In genomic region chr5:146220501-146220878, GRCm38 (mm10) we compare ENCODE assay signal across 8 mouse cellular contexts. TPM values are rescaled to one million over a fixed set of nuclear protein-coding genes. Genes with fewer than 3 reads are reported as not detected.
DNase-seq lines count a peak whose midpoint lies in the region; ATAC-seq and TF ChIP-seq lines count a peak whose summit lies in the region.

No protein-coding gene starts in this region.

- TF ChIP-seq CTCF in heart, postnatal 0 days (IDR thresholded peaks at IDR 0.05; ENCODE audit: low read depth): no peak
- TF ChIP-seq CTCF in bone marrow macrophage, adult 2 months (IDR thresholded peaks at IDR 0.05; ENCODE audit: low read depth, low read length): no peak

- intact Hi-C loops in heart, postnatal 36 days (cut with DNase I): loop anchor here (5.0 to 10.0 kb wide), 3 partner anchors 67 to 1966 kb away; partner anchors contain the start of gene Rpl21

- H3K9ac ChIP-seq in heart, postnatal 0 days (replicated peaks; ENCODE audit: low read depth, low read length): peak overlapping the region; percentile 84
- H3K9ac ChIP-seq in hindbrain, embryonic 15.5 days: peak overlapping the region; percentile 80
- peak overlapping the region; percentile 85 for H3K9ac ChIP-seq in midbrain, embryonic 13.5 days (replicated peaks)

- peaks cover 9% of the 10 kb centered on the region for H3K4me1 ChIP-seq in heart, postnatal 0 days (ENCODE audit: control insufficient read depth, insufficient read depth)
- H3K4me1 ChIP-seq in bone marrow macrophage, adult 2 months (ENCODE audit: control insufficient read depth, insufficient read depth, low read length): peaks cover 10% of the 10 kb centered on the region
- H3K4me1 ChIP-seq in hindbrain, embryonic 15.5 days (replicated peaks): peaks cover 21% of the 10 kb centered on the region
- peaks cover 22% of the 10 kb centered on the region for H3K4me1 ChIP-seq in midbrain, embryonic 13.5 days (replicated peaks)

- H3K9me3 ChIP-seq in heart, postnatal 0 days (replicated peaks; ENCODE audit: control insufficient read depth, low read length): no peaks in the 10 kb centered on the region
- H3K9me3 ChIP-seq in hindbrain, embryonic 15.5 days: no peaks in the 10 kb centered on the region
- no peaks in the 10 kb centered on the region for H3K9me3 ChIP-seq in midbrain, embryonic 13.5 days

- 0 out of 2 replicates have a peak, but pooled peaks have one; percentile 1 for ATAC-seq in heart, postnatal 0 days (ENCODE audit: insufficient read depth, low read depth)
- ATAC-seq in hindbrain, embryonic 15.5 days (ENCODE audit: low FRiP score, low read depth): peak; percentile 59
- peak; percentile 61 for ATAC-seq in midbrain, embryonic 13.5 days

- peak overlapping the region; percentile 98 for H3K27ac ChIP-seq in heart, postnatal 0 days (ENCODE audit: low read depth)
- peak overlapping the region; percentile 38; the same call in 1 of the 2 replicates for H3K27ac ChIP-seq in bone marrow macrophage, adult 2 months (ENCODE audit: insufficient read depth, low read depth, low read length)
- H3K27ac ChIP-seq in hindbrain, embryonic 15.5 days (replicated peaks): peak overlapping the region; percentile 98
- H3K27ac ChIP-seq in midbrain, embryonic 13.5 days: 0 out of 2 replicates have a peak overlapping the region, but pooled peaks have one; percentile 98

- no peaks in the 10 kb centered on the region for H3K27me3 ChIP-seq in heart, postnatal 0 days (ENCODE audit: control insufficient read depth, insufficient read depth, low read length)
- H3K27me3 ChIP-seq in hindbrain, embryonic 15.5 days: no peaks in the 10 kb centered on the region
- H3K27me3 ChIP-seq in midbrain, embryonic 13.5 days: no peaks in the 10 kb centered on the region

- TF ChIP-seq EP300 in heart, postnatal 0 days (IDR thresholded peaks at IDR 0.05; ENCODE audit: low read depth): no peak

- 2% methylated on average over 13 of the region's 13 CpGs for WGBS in heart, postnatal 0 days
- 9% methylated on average over 13 of the region's 13 CpGs for WGBS in hindbrain, embryonic 15.5 days
- WGBS in midbrain, embryonic 13.5 days: 8% methylated on average over 13 of the region's 13 CpGs

- H3K4me2 ChIP-seq in heart, postnatal 0 days (ENCODE audit: low read depth, low read length): peak overlapping the region; percentile 66
- peak overlapping the region; percentile 68 for H3K4me2 ChIP-seq in hindbrain, embryonic 15.5 days
- H3K4me2 ChIP-seq in midbrain, embryonic 13.5 days (replicated peaks): peak overlapping the region; percentile 64

- H3K36me3 ChIP-seq in heart, postnatal 0 days (replicated peaks; ENCODE audit: control insufficient read depth, insufficient read depth, low read length): peaks cover 34% of the 10 kb centered on the region
- peaks cover 35% of the 10 kb centered on the region for H3K36me3 ChIP-seq in hindbrain, embryonic 15.5 days
- H3K36me3 ChIP-seq in midbrain, embryonic 13.5 days: peaks cover 34% of the 10 kb centered on the region

- no peak for DNase-seq in heart, postnatal 0 days (ENCODE audit: low spot score)
- no peak for DNase-seq in heart, postnatal 36 days
- no peak for DNase-seq in spleen, postnatal 10 days (ENCODE audit: low spot score in 2 of 2)
- no peak for DNase-seq in adipocyte (ENCODE audit: low spot score)
- DNase-seq in thymus, postnatal 10 days (ENCODE audit: low spot score in 2 of 2): no peak

- TF ChIP-seq POLR2A in bone marrow macrophage, adult 2 months (IDR thresholded peaks at IDR 0.05; ENCODE audit: borderline replicate concordance, low read depth, low read length): no peak

- H3K4me3 ChIP-seq in heart, postnatal 0 days (ENCODE audit: low read depth, low read length): peak overlapping the region; percentile 70
- H3K4me3 ChIP-seq in bone marrow macrophage, adult 2 months (ENCODE audit: insufficient read depth, low read length): peak overlapping the region; percentile 69
- H3K4me3 ChIP-seq in hindbrain, embryonic 15.5 days: peak overlapping the region; percentile 74
- peak overlapping the region; percentile 79 for H3K4me3 ChIP-seq in midbrain, embryonic 13.5 days (replicated peaks)

RNA-seq across cellular contexts. Expression of gene Rnf6, which starts 0.9 kb away (rescaled TPM):
- 31.1 and 36.3 TPM in 2 replicates for total RNA-seq in heart, postnatal 0 days (2014; rRNA removed; ENCODE audit: low replicate concordance)
- polyA plus RNA-seq in heart, postnatal 0 days (2015; fragmentation: Nextera tagmentation; extraction: Ambion mirVana): 38.5 and 41.4 TPM in 2 replicates
- 10 to 100 TPM; 40.4 to 41.6 TPM for total RNA-seq in heart, postnatal 36 days (2021)
- polyA plus RNA-seq in bone marrow macrophage, adult 2 months (2012; ENCODE audit: insufficient read depth, insufficient read length, missing spikeins): 43.2 TPM in 2 replicates
- 26.7 and 30.8 TPM in 2 replicates for polyA plus RNA-seq in hindbrain, embryonic 15.5 days (2015; fragmentation: Nextera tagmentation; extraction: Ambion mirVana)
- polyA plus RNA-seq in midbrain, embryonic 13.5 days (2015; fragmentation: Nextera tagmentation; extraction: Ambion mirVana): 26.2 and 27.9 TPM in 2 replicates

RNA-seq across cellular contexts. Expression of gene Cdk8, which starts 10.5 kb away (rescaled TPM):
- 23.6 and 32.7 TPM in 2 replicates for total RNA-seq in heart, postnatal 0 days (2014; rRNA removed; ENCODE audit: low replicate concordance)
- 5.9 and 6.2 TPM in 2 replicates for polyA plus RNA-seq in heart, postnatal 0 days (2015; fragmentation: Nextera tagmentation; extraction: Ambion mirVana)
- 10 to 100 TPM; 14.6 to 18.0 TPM for total RNA-seq in heart, postnatal 36 days (2021)
- 25.3 and 28.5 TPM in 2 replicates for polyA plus RNA-seq in bone marrow macrophage, adult 2 months (2012; ENCODE audit: insufficient read depth, insufficient read length, missing spikeins)
- polyA plus RNA-seq in hindbrain, embryonic 15.5 days (2015; fragmentation: Nextera tagmentation; extraction: Ambion mirVana): 19.2 and 20.7 TPM in 2 replicates
- polyA plus RNA-seq in midbrain, embryonic 13.5 days (2015; fragmentation: Nextera tagmentation; extraction: Ambion mirVana): 21.8 and 25.6 TPM in 2 replicates

RNA-seq across cellular contexts. Expression of gene 1700001J03Rik, which starts 35.4 kb away (rescaled TPM):
- total RNA-seq in heart, postnatal 0 days (2014; rRNA removed; ENCODE audit: low replicate concordance): not detected in 2 replicates
- polyA plus RNA-seq in heart, postnatal 0 days (2015; fragmentation: Nextera tagmentation; extraction: Ambion mirVana): not detected in 2 replicates
- total RNA-seq in heart, postnatal 36 days (2021): not detected
- polyA plus RNA-seq in bone marrow macrophage, adult 2 months (2012; ENCODE audit: insufficient read depth, insufficient read length, missing spikeins): 1.2 and 2.3 TPM in 2 replicates
- polyA plus RNA-seq in hindbrain, embryonic 15.5 days (2015; fragmentation: Nextera tagmentation; extraction: Ambion mirVana): 0.51 TPM in 1 of 2 replicates, not detected in the other
- polyA plus RNA-seq in midbrain, embryonic 13.5 days (2015; fragmentation: Nextera tagmentation; extraction: Ambion mirVana): 0.28 and 0.32 TPM in 2 replicates

RNA-seq across cellular contexts. Expression of gene Gm6309, which starts 50.0 kb away (rescaled TPM):
- not detected in 2 replicates for total RNA-seq in heart, postnatal 0 days (2014; rRNA removed; ENCODE audit: low replicate concordance)
- not detected in 2 replicates for polyA plus RNA-seq in heart, postnatal 0 days (2015; fragmentation: Nextera tagmentation; extraction: Ambion mirVana)
- total RNA-seq in heart, postnatal 36 days (2021): not detected
- not detected in 2 replicates for polyA plus RNA-seq in bone marrow macrophage, adult 2 months (2012; ENCODE audit: insufficient read depth, insufficient read length, missing spikeins)
- polyA plus RNA-seq in hindbrain, embryonic 15.5 days (2015; fragmentation: Nextera tagmentation; extraction: Ambion mirVana): not detected in 2 replicates
- not detected in 2 replicates for polyA plus RNA-seq in midbrain, embryonic 13.5 days (2015; fragmentation: Nextera tagmentation; extraction: Ambion mirVana)

Comparison
In these comparisons a context has a peak if more than half of its experiments do, and no peak if none do; other contexts are left out.
1. ATAC-seq: peak in every context shown above with its lines; median percentile 61 in midbrain, embryonic 13.5 days; 59 in hindbrain, embryonic 15.5 days; 1 in heart, postnatal 0 days.
2. H3K27ac ChIP-seq: peak in every context shown above with its lines; median percentile 98 in heart, postnatal 0 days; 98 in hindbrain, embryonic 15.5 days; 98 in midbrain, embryonic 13.5 days; 38 in bone marrow macrophage, adult 2 months.